Mouse (Mus musculus): ENCODE data around the gene Herc2.

GRCm38 (mm10) chr7:56015837-56016236, 34.2 kb upstream of the Herc2 start:
- TF ChIP-seq CTCF (IDR thresholded peaks at IDR 0.05; ENCODE audit: low read depth) (no peak), EP300 (IDR thresholded peaks at IDR 0.05; ENCODE audit: low read depth) (no peak)

Data from liver, postnatal 0 days (tissue).